Mouse (Mus musculus) midbrain, embryonic 12.5 days (tissue): Measurements from ENCODE around the gene Cadps. TPM values are rescaled to one million over a fixed set of nuclear protein-coding genes. Genes with fewer than 3 reads are reported as not detected.
A peak's percentile ranks its signal among the peaks of the same experiment; 100 is the strongest.

Experiments used
- ATAC-seq: fragments of 200-750 bp; cut with Nextera tagmentation; 2 replicates; pipeline ENCODE4 v1.8.0; 2017; ENCODE audit warnings: low read depth, moderate TSS enrichment, moderate library complexity; ENCODE audit not compliant: low FRiP score
- H3K27ac ChIP-seq: fragments of 300-500 bp; sonication (generic); replicated peaks from 2 replicates; pipeline ENCODE4 v1.5.1; 2016; ENCODE audit warnings: mild to moderate bottlenecking
- H3K27me3 ChIP-seq: fragments of 300-500 bp; sonication (generic); 2 replicates; pipeline ENCODE4 v1.6.1; 2016; ENCODE audit warnings: mild to moderate bottlenecking
- H3K36me3 ChIP-seq: fragments of 300-500 bp; sonication (generic); 2 replicates; pipeline ENCODE4 v1.6.1; 2016
- H3K4me1 ChIP-seq: fragments of 300-500 bp; sonication (generic); 2 replicates; pipeline ENCODE4 v1.6.1; 2016
- H3K4me2 ChIP-seq: fragments of 300-500 bp; sonication (generic); replicated peaks from 2 replicates; pipeline ENCODE4 v1.6.1; 2016; ENCODE audit warnings: mild to moderate bottlenecking, moderate library complexity
- H3K4me3 ChIP-seq: fragments of 300-500 bp; sonication (generic); 2 replicates; pipeline ENCODE4 v1.5.1; 2016; ENCODE audit warnings: mild to moderate bottlenecking
- H3K9ac ChIP-seq: fragments of 300-500 bp; sonication (generic); replicated peaks from 2 replicates; pipeline ENCODE4 v1.6.1; 2016; ENCODE audit warnings: mild to moderate bottlenecking, moderate library complexity
- H3K9me3 ChIP-seq: fragments of 300-500 bp; sonication (generic); 2 replicates; pipeline ENCODE4 v1.6.1; 2016; ENCODE audit warnings: mild to moderate bottlenecking
- WGBS: fragments of 180-500 bp; shearing (Covaris S2); methylation state at CpG from one replicate; pipeline ENCODE4 v1.1.7; 2016; 5-methylcytosine and 5-hydroxymethylcytosine counted together
- polyA plus RNA-seq: library from polyadenylated mRNA; unstranded; fragments of >200 nt; fragmentation: Nextera tagmentation; extraction: Ambion mirVana; gene quantifications from 2 replicates; pipeline ENCODE4 v1.2.1, GENCODE M21; 2016

Cadps gene
- 15.0 and 16.1 TPM in 2 replicates for polyA plus RNA-seq

DNA sequence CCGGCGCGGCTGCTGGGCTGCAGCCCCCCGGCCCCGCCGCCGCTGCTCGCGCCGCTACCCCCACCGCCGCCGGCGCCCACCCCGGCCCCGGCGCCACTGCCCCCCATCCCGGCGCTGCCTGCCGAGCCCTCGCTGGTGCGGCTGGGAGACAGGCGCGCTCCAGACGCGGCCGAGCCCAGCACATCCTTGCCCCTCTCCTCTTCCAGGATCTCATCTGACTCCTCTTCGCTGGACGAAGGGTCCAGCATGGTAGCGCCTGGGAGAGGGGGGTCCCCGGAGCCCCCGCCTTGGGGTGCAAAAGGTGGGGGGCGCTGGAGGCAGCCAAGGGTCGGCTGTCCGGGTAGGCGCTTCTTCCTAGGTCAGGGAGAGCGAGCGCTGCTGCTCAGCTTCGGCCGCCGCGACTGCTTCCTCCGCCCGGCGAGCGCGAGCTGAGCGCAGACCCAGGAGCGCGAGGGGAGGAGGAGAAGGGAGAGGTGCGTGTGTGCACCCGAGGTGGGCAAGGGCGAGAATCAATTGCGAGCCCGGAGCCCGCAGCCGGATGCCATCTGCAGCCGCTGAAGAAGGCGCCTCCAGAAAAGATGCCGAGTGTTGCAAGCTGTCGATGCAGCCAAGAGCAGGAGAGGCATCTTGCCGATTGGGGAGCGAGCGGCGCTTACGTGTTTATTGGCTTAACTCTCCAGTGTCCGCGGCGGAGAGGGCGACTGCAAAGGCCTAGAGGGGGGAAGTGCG, at the start of gene Cadps:
Gene Cadps (minus strand): TSS at position 589 of the 729 bp plus-strand sequence.
- H3K4me2 ChIP-seq, result peak within 1 kb of the TSS; percentile 80
- H3K9ac ChIP-seq, result peak within 1 kb of the TSS; percentile 91
- peak within 1 kb of the TSS; percentile 96 for H3K27ac ChIP-seq
- WGBS, result under 1% methylated on average over 71 of the region's 71 CpGs
- H3K27me3 ChIP-seq, result no peaks in the 10 kb centered on the region
- no peaks in the 10 kb centered on the region for H3K36me3 ChIP-seq
- peak within 1 kb of the TSS; percentile 79 for H3K4me3 ChIP-seq
- peak; percentile 65 for ATAC-seq
- H3K4me1 ChIP-seq, result no peaks in the 10 kb centered on the region
- no peaks in the 10 kb centered on the region for H3K9me3 ChIP-seq

GRCm38 (mm10) chr14:12869605-12870004, 46.7 kb upstream of the Cadps start:
- H3K9me3 ChIP-seq, result no peaks in the 10 kb centered on the region
- H3K27me3 ChIP-seq, result no peaks in the 10 kb centered on the region
- H3K9ac ChIP-seq, result no peak overlapping the region
- H3K4me1 ChIP-seq, result no peaks in the 10 kb centered on the region
- ATAC-seq, result no peak
- no peaks in the 10 kb centered on the region for H3K36me3 ChIP-seq
- 90% methylated on average over 1 of the region's 1 CpGs for WGBS
- no peak overlapping the region for H3K4me3 ChIP-seq
- H3K4me2 ChIP-seq, result no peak overlapping the region
- no peak overlapping the region for H3K27ac ChIP-seq

- no peaks in the 10 kb centered on the region for H3K27me3 ChIP-seq
- no peak overlapping the region for H3K9ac ChIP-seq
- H3K4me2 ChIP-seq, result no peak overlapping the region
- no peaks in the 10 kb centered on the region for H3K36me3 ChIP-seq
- no peak overlapping the region for H3K27ac ChIP-seq
- WGBS, result 78% methylated on average over 2 of the region's 2 CpGs
- H3K4me3 ChIP-seq, result no peak overlapping the region
- no peak for ATAC-seq
- no peaks in the 10 kb centered on the region for H3K9me3 ChIP-seq
- no peaks in the 10 kb centered on the region for H3K4me1 ChIP-seq
Observed at GRCm38 (mm10) chr14:12865258-12865657, 42.4 kb upstream of the Cadps start.

DNA sequence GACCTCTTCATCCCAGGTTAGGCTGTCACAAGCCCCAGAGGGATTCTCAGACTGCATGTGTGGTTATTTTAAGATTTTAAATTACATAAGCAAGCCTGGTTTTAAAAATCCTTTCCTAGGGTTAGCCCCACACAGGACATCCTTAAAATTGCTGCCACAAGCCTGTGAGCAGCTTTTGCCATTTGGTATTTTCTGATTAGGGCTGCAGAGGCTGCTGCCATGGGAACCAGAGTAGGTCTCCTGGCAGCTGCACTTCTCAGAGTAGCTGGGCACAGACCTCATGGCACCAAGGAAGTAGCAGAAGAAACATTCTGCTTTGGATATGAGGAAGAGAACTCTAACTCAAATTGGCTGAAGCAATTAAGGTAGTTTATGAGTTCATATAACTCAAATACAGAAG, 21.0 kb upstream of the Cadps start:
- H3K36me3 ChIP-seq, result no peaks in the 10 kb centered on the region
- H3K27me3 ChIP-seq, result no peaks in the 10 kb centered on the region
- 0 out of 2 replicates have a peak, but pooled peaks cover 3% of the 10 kb centered on the region for H3K4me1 ChIP-seq
- H3K4me3 ChIP-seq, result no peak overlapping the region
- H3K9me3 ChIP-seq, result no peaks in the 10 kb centered on the region
- H3K27ac ChIP-seq, result no peak overlapping the region
- ATAC-seq, result no peak
- H3K9ac ChIP-seq, result no peak overlapping the region
- H3K4me2 ChIP-seq, result no peak overlapping the region

GRCm38 (mm10) chr14:12839471-12839870, 16.6 kb upstream of the Cadps start:
- H3K27ac ChIP-seq, result no peak overlapping the region
- ATAC-seq, result no peak
- no peak overlapping the region for H3K4me3 ChIP-seq
- H3K9me3 ChIP-seq, result no peaks in the 10 kb centered on the region
- no peak overlapping the region for H3K4me2 ChIP-seq
- H3K4me1 ChIP-seq, result 0 out of 2 replicates have a peak, but pooled peaks cover 3% of the 10 kb centered on the region
- H3K27me3 ChIP-seq, result no peaks in the 10 kb centered on the region
- no peaks in the 10 kb centered on the region for H3K36me3 ChIP-seq
- no peak overlapping the region for H3K9ac ChIP-seq
- whole genome bisulfite sequencing, result 69% methylated on average over 1 of the region's 1 CpGs

DNA sequence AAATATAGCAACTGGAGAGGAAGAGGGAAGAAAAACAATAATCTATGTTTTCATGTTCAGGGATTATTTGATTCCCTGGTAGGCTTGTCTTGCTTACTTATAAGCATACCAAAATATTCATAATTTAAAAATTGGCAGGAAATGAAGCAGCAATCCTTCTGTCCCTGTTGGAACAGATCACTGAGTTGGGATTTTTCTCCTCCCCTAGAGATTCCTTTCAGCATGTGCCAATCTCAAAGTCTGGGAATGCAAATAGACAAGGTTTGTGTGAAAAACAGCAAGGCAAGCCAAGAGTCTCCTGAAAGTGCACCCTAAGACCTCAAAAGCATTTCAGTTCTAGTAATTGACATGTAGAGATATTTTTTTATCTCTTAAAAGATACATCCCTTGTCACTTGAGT, 16.1 kb upstream of the Cadps start:
- Histone ChIP-seq H3K4me1 (0 out of 2 replicates have a peak, but pooled peaks cover 3% of the 10 kb centered on the region), H3K4me3 (no peak overlapping the region), H3K9ac (no peak overlapping the region), H3K9me3 (no peaks in the 10 kb centered on the region), H3K27ac (no peak overlapping the region), H3K27me3 (no peaks in the 10 kb centered on the region), H3K36me3 (no peaks in the 10 kb centered on the region), H3K4me2 (no peak overlapping the region)
- no peak for ATAC-seq

- no peaks in the 10 kb centered on the region for H3K27me3 ChIP-seq
- H3K9me3 ChIP-seq, result no peaks in the 10 kb centered on the region
- H3K36me3 ChIP-seq, result no peaks in the 10 kb centered on the region
- no peak for ATAC-seq
- H3K4me1 ChIP-seq, result no peaks in the 10 kb centered on the region
- H3K4me3 ChIP-seq, result no peak overlapping the region
- H3K4me2 ChIP-seq, result no peak overlapping the region
- no peak overlapping the region for H3K27ac ChIP-seq
- no peak overlapping the region for H3K9ac ChIP-seq
Observed at GRCm38 (mm10) chr14:12838323-12838722, 15.4 kb upstream of the Cadps start.

DNA sequence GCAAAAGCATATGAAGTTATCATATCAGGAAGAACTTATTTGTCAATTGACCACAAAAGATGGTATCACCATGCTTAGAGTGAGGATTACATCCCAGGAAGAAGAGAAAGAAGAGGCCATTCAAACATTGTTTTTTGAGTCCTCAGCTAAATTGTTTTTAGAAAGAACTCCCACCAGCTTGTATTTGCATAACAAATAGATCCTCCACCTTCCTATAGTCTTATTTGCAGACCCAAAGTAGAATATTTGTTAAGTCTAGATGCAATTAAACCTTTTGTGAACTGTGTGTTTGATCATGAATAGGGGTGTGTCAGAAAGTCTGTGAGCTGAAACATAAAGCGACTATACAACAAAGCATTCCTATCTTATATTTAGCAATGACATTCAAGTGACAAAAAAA, 15.0 kb upstream of the Cadps start:
- Histone ChIP-seq H3K9me3 (no peaks in the 10 kb centered on the region), H3K4me1 (no peaks in the 10 kb centered on the region), H3K4me2 (no peak overlapping the region), H3K4me3 (no peak overlapping the region), H3K36me3 (no peaks in the 10 kb centered on the region), H3K27ac (no peak overlapping the region), H3K27me3 (no peaks in the 10 kb centered on the region), H3K9ac (no peak overlapping the region)
- ATAC-seq, result no peak
- 15% methylated on average over 1 of the region's 1 CpGs for WGBS

DNA sequence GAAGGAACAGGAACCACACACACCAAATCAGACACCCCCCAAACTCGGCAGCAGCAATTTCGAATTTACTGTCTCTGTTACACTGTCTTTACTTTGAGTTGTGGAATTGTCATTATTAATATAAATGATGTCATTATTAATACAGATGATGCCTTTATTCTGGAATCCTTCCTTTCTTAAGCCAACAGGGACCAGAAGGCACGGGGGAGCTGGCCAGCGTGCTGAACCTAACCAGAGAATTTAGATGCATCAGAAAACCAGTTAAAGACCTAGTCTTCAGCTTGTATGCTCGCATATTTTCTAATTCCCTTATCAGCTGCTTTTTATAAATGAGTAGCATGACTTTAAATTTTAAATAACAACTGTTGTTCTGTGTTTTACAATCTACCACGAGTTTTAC, 902 bp upstream of the Cadps start:
- H3K36me3 ChIP-seq, result no peaks in the 10 kb centered on the region
- H3K27ac ChIP-seq, result no peak overlapping the region
- WGBS, result 16% methylated on average over 6 of the region's 6 CpGs
- ATAC-seq, result no peak
- H3K27me3 ChIP-seq, result no peaks in the 10 kb centered on the region
- peak overlapping the region; percentile 80 for H3K4me2 ChIP-seq
- H3K9me3 ChIP-seq, result no peaks in the 10 kb centered on the region
- no peaks in the 10 kb centered on the region for H3K4me1 ChIP-seq
- H3K9ac ChIP-seq, result no peak overlapping the region
- no peak overlapping the region for H3K4me3 ChIP-seq

- H3K27me3 ChIP-seq, result no peaks in the 10 kb centered on the region
- WGBS, result under 1% methylated on average over 56 of the region's 58 CpGs
- peak overlapping the region; percentile 96 for H3K27ac ChIP-seq
- H3K4me1 ChIP-seq, result no peaks in the 10 kb centered on the region
- peak overlapping the region; percentile 79 for H3K4me3 ChIP-seq
- no peaks in the 10 kb centered on the region for H3K9me3 ChIP-seq
- peak overlapping the region; percentile 80 for H3K4me2 ChIP-seq
- no peaks in the 10 kb centered on the region for H3K36me3 ChIP-seq
- ATAC-seq, result peak; percentile 86
- H3K9ac ChIP-seq, result peak overlapping the region; percentile 91
Observed at GRCm38 (mm10) chr14:12821831-12822490, 918 bp downstream of the Cadps start.

GRCm38 (mm10) chr14:12821156-12821813, 1.6 kb downstream of the Cadps start:
- Histone ChIP-seq H3K27me3 (no peaks in the 10 kb centered on the region), H3K27ac (peak overlapping the region; percentile 96), H3K4me3 (peak overlapping the region; percentile 79), H3K9me3 (no peaks in the 10 kb centered on the region), H3K36me3 (no peaks in the 10 kb centered on the region), H3K4me1 (no peaks in the 10 kb centered on the region), H3K4me2 (peak overlapping the region; percentile 80), H3K9ac (peak overlapping the region; percentile 91)
- peak; percentile 48 for ATAC-seq
- under 1% methylated on average over 13 of the region's 13 CpGs for WGBS

DNA sequence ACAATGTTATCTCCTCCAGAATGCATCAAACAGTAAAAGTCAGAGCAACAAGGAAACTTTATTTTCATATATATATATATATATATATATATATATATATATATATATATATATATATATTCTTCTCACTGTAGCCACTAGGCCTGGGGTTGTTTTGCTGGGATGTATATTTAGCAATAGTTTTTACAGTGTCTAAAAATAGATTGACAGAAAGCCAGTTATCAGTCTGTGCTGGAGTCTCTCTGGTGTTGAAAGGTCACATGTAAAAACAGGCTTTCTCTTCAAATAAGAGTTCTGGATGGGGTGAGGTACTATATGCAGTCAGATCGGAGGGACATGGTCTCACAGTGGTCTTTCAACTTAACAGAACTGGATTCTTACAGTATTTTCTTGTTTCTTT, 2.7 kb downstream of the Cadps start:
- ATAC-seq, result no peak
- no peaks in the 10 kb centered on the region for H3K4me1 ChIP-seq
- peak overlapping the region; percentile 80 for H3K4me2 ChIP-seq
- no peaks in the 10 kb centered on the region for H3K27me3 ChIP-seq
- no peak overlapping the region for H3K9ac ChIP-seq
- WGBS, result 81% methylated on average over 1 of the region's 1 CpGs
- 0 out of 2 replicates have a peak overlapping the region, but pooled peaks have one; percentile 4 for H3K4me3 ChIP-seq
- no peak overlapping the region for H3K27ac ChIP-seq
- no peaks in the 10 kb centered on the region for H3K36me3 ChIP-seq
- no peaks in the 10 kb centered on the region for H3K9me3 ChIP-seq
